Mouse (Mus musculus): ENCODE measurements around the gene Glp2r. TPM values are rescaled to one million over a fixed set of nuclear protein-coding genes. Genes with fewer than 3 reads are reported as not detected.
A peak's percentile ranks its signal among the peaks of the same experiment; 100 is the strongest.

The Glp2r gene
- polyA plus RNA-seq, 1 experiment from 2014 or later, result 0.21 TPM

DNA sequence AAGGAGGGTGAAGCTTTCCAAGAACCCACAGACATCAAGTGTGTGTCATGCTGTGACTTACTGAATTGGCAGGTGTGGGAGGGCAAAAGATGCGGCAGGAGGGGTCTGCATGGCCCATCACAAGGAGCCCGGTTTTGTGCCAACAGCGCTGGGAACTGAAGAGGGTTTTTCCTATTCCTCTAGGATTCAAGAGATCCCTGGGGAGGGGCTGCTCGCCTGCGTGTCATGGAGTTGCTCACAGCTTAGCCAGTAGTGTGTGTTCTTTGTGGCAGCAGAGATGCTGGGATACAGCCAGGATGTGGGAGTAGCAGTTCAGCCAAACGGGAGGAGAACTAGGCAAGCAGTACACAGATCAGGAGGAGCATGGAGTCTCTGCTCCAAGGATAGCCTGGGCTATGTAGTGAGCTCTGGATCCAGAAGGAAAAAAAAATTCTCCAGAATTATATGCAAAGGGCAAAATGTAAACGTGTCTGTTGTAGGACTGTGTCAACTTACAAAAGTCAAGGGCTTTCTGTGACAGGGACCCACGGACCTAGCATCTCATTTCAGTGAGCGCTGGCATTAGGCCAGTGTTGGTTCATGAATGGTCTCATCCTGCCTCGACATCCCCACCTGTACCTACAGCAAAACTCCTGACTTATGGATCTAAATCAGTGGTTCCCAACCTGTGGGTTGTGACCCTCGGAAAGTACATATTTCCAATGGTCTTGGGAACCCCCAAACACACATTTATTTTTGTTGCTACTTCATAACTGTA is 122.1 kb downstream of the Glp2r start:
- Histone ChIP-seq H3K9ac (ENCODE audit: low read length) (no peak overlapping the region), H3K27me3 (ENCODE audit: control insufficient read depth, insufficient read depth, low read depth, low read length) (no peaks in the 10 kb centered on the region), H3K27ac (ENCODE audit: low read length) (no peak overlapping the region), H3K9me3 (ENCODE audit: control insufficient read depth, low read length) (no peaks in the 10 kb centered on the region), H3K36me3 (ENCODE audit: control insufficient read depth, insufficient read depth, low read length) (no peaks in the 10 kb centered on the region), H3K4me2 (ENCODE audit: low read depth, low read length) (no peak overlapping the region), H3K4me3 (ENCODE audit: low read length) (no peak overlapping the region), H3K4me1 (replicated peaks; ENCODE audit: control insufficient read depth, insufficient read depth, low read length) (no peaks in the 10 kb centered on the region)
- 62% methylated on average over 11 of the region's 11 CpGs for WGBS
- no peak for ATAC-seq (ENCODE audit: low read depth)

DNA sequence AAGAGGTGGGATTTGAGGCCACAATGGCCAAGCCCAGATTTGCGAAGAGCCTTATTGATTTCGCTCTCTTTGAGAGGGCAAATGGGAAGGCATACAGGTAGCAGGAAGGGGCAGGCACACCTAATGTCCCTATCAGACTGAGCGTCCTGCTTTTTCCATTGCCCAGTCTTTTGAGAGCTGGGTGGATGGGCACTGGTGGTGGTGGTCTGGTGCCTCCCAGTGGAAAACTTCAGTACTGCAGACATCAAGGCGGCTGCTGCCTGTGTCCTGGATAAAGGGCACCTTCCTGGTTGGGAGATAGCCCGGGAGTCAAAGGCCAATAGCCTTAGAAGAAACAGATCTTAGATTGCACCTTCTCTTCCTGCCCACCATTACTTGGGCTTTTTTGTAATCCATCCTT is 123.2 kb downstream of the Glp2r start:
- Histone ChIP-seq H3K4me3 (ENCODE audit: low read length) (no peak overlapping the region), H3K27ac (ENCODE audit: low read length) (no peak overlapping the region), H3K4me2 (ENCODE audit: low read depth, low read length) (no peak overlapping the region), H3K9ac (ENCODE audit: low read length) (no peak overlapping the region), H3K36me3 (ENCODE audit: control insufficient read depth, insufficient read depth, low read length) (no peaks in the 10 kb centered on the region), H3K4me1 (replicated peaks; ENCODE audit: control insufficient read depth, insufficient read depth, low read length) (no peaks in the 10 kb centered on the region), H3K27me3 (ENCODE audit: control insufficient read depth, insufficient read depth, low read depth, low read length) (no peaks in the 10 kb centered on the region), H3K9me3 (ENCODE audit: control insufficient read depth, low read length) (no peaks in the 10 kb centered on the region)
- ATAC-seq (ENCODE audit: low read depth), result peak; percentile 50
- 24% methylated on average over 5 of the region's 5 CpGs for WGBS

DNA sequence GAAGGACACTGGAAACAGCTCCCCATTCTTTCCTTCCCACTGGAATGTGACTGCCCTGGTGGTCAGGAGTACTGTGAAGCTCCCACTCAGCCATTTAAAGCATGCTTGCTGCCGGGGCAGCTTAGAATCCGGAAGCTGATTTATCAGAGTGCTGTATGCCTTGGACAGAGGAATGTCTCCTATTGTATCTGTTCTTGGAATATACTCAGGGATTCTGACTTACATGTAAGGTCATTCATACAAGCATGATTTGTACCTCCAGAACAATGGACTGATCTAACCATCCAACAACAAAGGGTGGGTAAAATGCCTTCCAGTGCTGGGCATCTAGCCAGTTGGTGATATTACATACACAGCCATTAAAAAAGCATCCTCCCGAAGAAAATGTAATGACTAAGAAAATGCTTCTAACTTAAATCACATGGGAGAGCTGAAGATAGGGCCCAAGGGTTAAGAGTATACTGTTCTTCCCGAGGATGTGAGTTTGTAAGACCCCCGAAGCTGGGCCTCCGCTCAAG is 126.3 kb downstream of the Glp2r start:
- peak; percentile 32; the same call in 1 of the 2 replicates for ATAC-seq (ENCODE audit: low read depth)
- 59% methylated on average over 6 of the region's 6 CpGs for WGBS

DNA sequence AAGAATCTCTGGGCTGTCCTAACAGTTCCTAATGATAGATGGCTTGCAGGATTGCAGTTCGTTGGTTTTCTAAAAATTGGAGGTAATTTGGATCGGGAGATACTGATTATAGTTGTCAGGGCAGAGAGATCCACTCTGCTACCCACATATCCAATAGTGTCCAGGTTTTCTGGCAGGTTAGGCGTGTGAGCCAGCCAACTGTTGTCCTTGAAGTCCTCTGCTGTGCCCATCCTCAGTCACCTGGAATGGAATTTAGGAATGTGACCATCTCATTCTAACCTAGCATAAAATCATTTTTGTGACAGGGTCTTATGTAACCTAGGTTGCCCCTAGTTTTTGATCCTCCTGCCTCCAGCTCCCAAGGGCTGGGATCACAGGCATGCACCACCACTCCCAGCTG is 127.5 kb downstream of the Glp2r start:
- Histone ChIP-seq H3K4me1 (replicated peaks; ENCODE audit: control insufficient read depth, insufficient read depth, low read length) (no peaks in the 10 kb centered on the region), H3K27ac (ENCODE audit: low read length) (no peak overlapping the region), H3K4me3 (ENCODE audit: low read length) (no peak overlapping the region), H3K4me2 (ENCODE audit: low read depth, low read length) (no peak overlapping the region), H3K9ac (ENCODE audit: low read length) (no peak overlapping the region), H3K9me3 (ENCODE audit: control insufficient read depth, low read length) (no peaks in the 10 kb centered on the region), H3K27me3 (ENCODE audit: control insufficient read depth, insufficient read depth, low read depth, low read length) (no peaks in the 10 kb centered on the region), H3K36me3 (ENCODE audit: control insufficient read depth, insufficient read depth, low read length) (no peaks in the 10 kb centered on the region)
- 76% methylated on average over 3 of the region's 3 CpGs for WGBS
- ATAC-seq (ENCODE audit: low read depth), result no peak

More for the DNA sequence above, 126.3 kb downstream of the Glp2r start:
- no peak overlapping the region for H3K4me2 ChIP-seq (ENCODE audit: low read depth, low read length)
- no peak overlapping the region for H3K9ac ChIP-seq (ENCODE audit: low read length)
- H3K36me3 ChIP-seq (ENCODE audit: control insufficient read depth, insufficient read depth, low read length), result no peaks in the 10 kb centered on the region
- 0 out of 2 replicates have a peak overlapping the region, but pooled peaks have one; percentile 10 for H3K27ac ChIP-seq (ENCODE audit: low read length)
- no peak overlapping the region for H3K4me3 ChIP-seq (ENCODE audit: low read length)
- H3K4me1 ChIP-seq (replicated peaks; ENCODE audit: control insufficient read depth, insufficient read depth, low read length), result no peaks in the 10 kb centered on the region
- H3K27me3 ChIP-seq (ENCODE audit: control insufficient read depth, insufficient read depth, low read depth, low read length), result no peaks in the 10 kb centered on the region
- H3K9me3 ChIP-seq (ENCODE audit: control insufficient read depth, low read length), result no peaks in the 10 kb centered on the region

DNA sequence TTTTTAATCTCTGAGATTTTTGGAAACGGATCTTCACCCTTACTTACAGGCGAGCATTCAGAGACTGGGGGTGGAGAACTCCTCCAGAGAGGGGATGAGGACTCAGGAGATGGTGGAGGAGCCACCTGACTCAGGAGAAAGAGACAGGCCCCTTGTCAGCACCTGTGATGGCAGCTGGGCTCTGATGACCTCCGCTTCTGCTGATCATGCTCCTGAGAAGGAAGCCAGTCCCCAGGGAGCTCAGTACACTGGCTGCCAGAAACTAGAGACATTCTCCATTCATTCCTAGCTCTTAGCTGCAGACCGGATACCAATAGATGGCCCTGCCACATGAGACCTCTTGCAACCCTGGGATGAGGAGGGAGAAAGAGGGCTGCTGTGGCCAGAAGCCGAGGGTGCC is 128.1 kb downstream of the Glp2r start:
- Histone ChIP-seq H3K4me3 (ENCODE audit: low read length) (no peak overlapping the region), H3K9me3 (ENCODE audit: control insufficient read depth, low read length) (no peaks in the 10 kb centered on the region), H3K4me1 (replicated peaks; ENCODE audit: control insufficient read depth, insufficient read depth, low read length) (no peaks in the 10 kb centered on the region), H3K27ac (ENCODE audit: low read length) (no peak overlapping the region), H3K9ac (ENCODE audit: low read length) (no peak overlapping the region), H3K36me3 (ENCODE audit: control insufficient read depth, insufficient read depth, low read length) (no peaks in the 10 kb centered on the region), H3K27me3 (ENCODE audit: control insufficient read depth, insufficient read depth, low read depth, low read length) (no peaks in the 10 kb centered on the region), H3K4me2 (ENCODE audit: low read depth, low read length) (no peak overlapping the region)
- no peak for ATAC-seq (ENCODE audit: low read depth)
- WGBS, result 73% methylated on average over 5 of the region's 5 CpGs

DNA sequence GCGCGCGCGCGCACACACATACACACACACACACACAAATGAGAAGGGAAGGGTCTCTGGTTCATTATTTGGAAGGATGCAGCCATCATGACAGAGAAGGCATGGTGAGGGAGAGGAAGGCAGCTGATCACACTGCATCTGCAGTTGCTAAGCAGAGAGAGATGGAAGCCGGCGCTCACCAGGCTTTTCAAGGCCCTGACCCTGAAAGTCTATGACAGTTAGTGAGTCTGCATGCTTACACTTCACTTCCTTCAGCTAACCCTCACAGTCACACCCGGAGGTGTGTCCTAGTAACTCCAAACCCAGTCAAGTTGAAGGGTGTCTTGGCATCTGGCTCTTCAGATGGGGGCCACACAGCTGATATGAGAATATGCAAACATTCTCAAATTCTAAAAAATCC is 128.5 kb downstream of the Glp2r start:
- H3K36me3 ChIP-seq (ENCODE audit: control insufficient read depth, insufficient read depth, low read length), result no peaks in the 10 kb centered on the region
- H3K4me1 ChIP-seq (replicated peaks; ENCODE audit: control insufficient read depth, insufficient read depth, low read length), result no peaks in the 10 kb centered on the region
- H3K4me2 ChIP-seq (ENCODE audit: low read depth, low read length), result no peak overlapping the region
- ATAC-seq (ENCODE audit: low read depth), result no peak
- no peak overlapping the region for H3K4me3 ChIP-seq (ENCODE audit: low read length)
- H3K9ac ChIP-seq (ENCODE audit: low read length), result no peak overlapping the region
- no peaks in the 10 kb centered on the region for H3K27me3 ChIP-seq (ENCODE audit: control insufficient read depth, insufficient read depth, low read depth, low read length)
- H3K27ac ChIP-seq (ENCODE audit: low read length), result no peak overlapping the region
- WGBS, result 82% methylated on average over 8 of the region's 8 CpGs
- no peaks in the 10 kb centered on the region for H3K9me3 ChIP-seq (ENCODE audit: control insufficient read depth, low read length)

DNA sequence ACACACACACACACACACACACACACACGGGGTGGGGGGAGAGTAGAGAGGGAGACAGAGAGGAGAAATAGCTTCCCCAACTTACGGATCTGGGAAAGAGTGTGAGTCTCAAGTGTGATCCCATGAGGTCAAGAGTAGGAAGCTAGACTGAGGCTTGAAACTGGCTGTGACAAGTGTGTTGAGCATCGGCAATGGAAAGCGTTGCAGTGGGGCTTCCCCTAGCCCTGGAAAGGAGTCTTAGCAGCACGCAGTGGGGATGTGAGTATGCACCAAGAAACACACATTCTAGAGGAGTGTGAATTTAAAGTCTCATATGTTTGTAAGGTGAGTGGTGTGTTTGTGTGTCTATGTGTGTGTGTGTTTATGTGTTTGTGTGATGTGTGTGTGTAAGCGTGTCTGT is 130.7 kb downstream of the Glp2r start:
- Histone ChIP-seq H3K27me3 (ENCODE audit: control insufficient read depth, insufficient read depth, low read depth, low read length) (no peaks in the 10 kb centered on the region), H3K9ac (ENCODE audit: low read length) (no peak overlapping the region), H3K27ac (ENCODE audit: low read length) (no peak overlapping the region), H3K9me3 (ENCODE audit: control insufficient read depth, low read length) (no peaks in the 10 kb centered on the region), H3K4me1 (replicated peaks; ENCODE audit: control insufficient read depth, insufficient read depth, low read length) (no peaks in the 10 kb centered on the region), H3K4me3 (ENCODE audit: low read length) (no peak overlapping the region), H3K4me2 (ENCODE audit: low read depth, low read length) (no peak overlapping the region), H3K36me3 (ENCODE audit: control insufficient read depth, insufficient read depth, low read length) (no peaks in the 10 kb centered on the region)
- no peak for ATAC-seq (ENCODE audit: low read depth)
- 78% methylated on average over 6 of the region's 6 CpGs for WGBS

DNA sequence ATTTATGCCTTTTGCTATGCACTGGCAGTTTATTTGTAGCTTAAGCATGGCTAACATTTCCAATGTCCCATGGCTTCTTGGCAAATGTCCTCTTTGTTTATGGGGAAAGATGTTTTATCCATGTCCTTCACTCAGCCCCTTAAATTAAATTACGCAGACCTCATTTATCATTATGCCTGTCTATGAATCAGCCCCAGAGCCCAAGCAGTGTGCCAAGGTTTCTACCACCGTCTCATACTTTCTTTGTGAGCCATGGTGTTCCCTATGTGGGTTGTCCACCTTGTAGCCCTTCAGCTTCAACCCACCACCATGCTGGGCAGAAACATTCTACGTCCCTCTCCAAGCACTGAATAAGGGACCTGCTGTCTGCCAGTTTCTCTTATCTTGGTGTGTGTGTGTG is 132.6 kb downstream of the Glp2r start:
- no peak overlapping the region for H3K4me3 ChIP-seq (ENCODE audit: low read length)
- ATAC-seq (ENCODE audit: low read depth), result no peak
- no peak overlapping the region for H3K4me2 ChIP-seq (ENCODE audit: low read depth, low read length)
- no peak overlapping the region for H3K27ac ChIP-seq (ENCODE audit: low read length)
- no peaks in the 10 kb centered on the region for H3K9me3 ChIP-seq (ENCODE audit: control insufficient read depth, low read length)
- no peaks in the 10 kb centered on the region for H3K36me3 ChIP-seq (ENCODE audit: control insufficient read depth, insufficient read depth, low read length)
- WGBS, result 76% methylated on average over 3 of the region's 3 CpGs
- H3K27me3 ChIP-seq (ENCODE audit: control insufficient read depth, insufficient read depth, low read depth, low read length), result no peaks in the 10 kb centered on the region
- no peaks in the 10 kb centered on the region for H3K4me1 ChIP-seq (replicated peaks; ENCODE audit: control insufficient read depth, insufficient read depth, low read length)
- no peak overlapping the region for H3K9ac ChIP-seq (ENCODE audit: low read length)

DNA sequence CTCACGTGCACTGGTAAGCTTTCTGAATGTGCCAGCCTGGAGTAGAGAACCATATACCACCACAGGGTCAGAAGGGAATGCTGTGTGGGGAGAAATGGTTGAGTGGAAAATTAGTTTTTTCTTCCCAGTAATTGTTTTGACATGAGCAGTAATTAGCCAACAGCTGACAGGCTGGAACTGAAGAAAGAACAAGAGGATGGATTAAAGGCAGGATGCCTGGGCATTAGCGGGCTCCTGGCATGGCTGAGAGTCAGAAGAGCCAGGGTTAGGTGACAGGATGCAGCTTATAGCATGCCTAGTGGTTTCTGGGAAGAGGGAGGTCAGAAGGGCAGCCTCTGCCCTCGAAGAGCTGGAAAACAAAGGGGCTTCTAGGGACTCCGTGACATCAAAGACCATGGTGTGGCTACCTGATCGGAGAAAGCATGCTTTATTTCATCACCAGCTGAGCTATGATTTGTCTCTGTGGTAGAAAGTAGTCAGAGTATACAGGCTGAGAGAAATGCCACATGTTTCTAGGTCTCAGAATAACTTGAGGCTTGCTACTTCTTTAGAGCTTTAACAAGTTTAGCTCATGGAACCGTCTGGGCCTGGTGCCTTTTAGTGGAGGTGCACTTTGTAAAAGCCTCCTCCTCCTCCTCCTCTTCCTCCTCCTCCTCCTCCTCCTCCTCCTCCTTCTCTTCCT is 133.9 kb downstream of the Glp2r start:
- Histone ChIP-seq H3K9me3 (ENCODE audit: control insufficient read depth, low read length) (no peaks in the 10 kb centered on the region), H3K4me1 (replicated peaks; ENCODE audit: control insufficient read depth, insufficient read depth, low read length) (no peaks in the 10 kb centered on the region), H3K36me3 (ENCODE audit: control insufficient read depth, insufficient read depth, low read length) (no peaks in the 10 kb centered on the region), H3K27me3 (ENCODE audit: control insufficient read depth, insufficient read depth, low read depth, low read length) (no peaks in the 10 kb centered on the region), H3K4me2 (ENCODE audit: low read depth, low read length) (no peak overlapping the region), H3K4me3 (ENCODE audit: low read length) (no peak overlapping the region), H3K9ac (ENCODE audit: low read length) (no peak overlapping the region), H3K27ac (ENCODE audit: low read length) (no peak overlapping the region)
- ATAC-seq (ENCODE audit: low read depth), result no peak
- WGBS, result 57% methylated on average over 6 of the region's 6 CpGs

All from lung, embryonic 16.5 days (tissue).